Mouse (Mus musculus) ES-E14 (cell line): Measurements from ENCODE around the gene Nos1ap.

Experiments used
- CHD2 ChIP-seq: IDR thresholded peaks from 2 replicates; pipeline ENCODE4 v1.6.1; 2014; ENCODE audit warnings: mild to moderate bottlenecking, low read depth, low read length, inconsistent platforms
- HCFC1 ChIP-seq: IDR thresholded peaks from 2 replicates; pipeline ENCODE4 v1.6.1; 2012; ENCODE audit warnings: low read length, inconsistent platforms, borderline replicate concordance; ENCODE audit not compliant: insufficient read depth
- MAFK ChIP-seq: IDR thresholded peaks from 2 replicates; pipeline ENCODE4 v1.6.1; 2014; ENCODE audit warnings: mild to moderate bottlenecking, low read depth, low read length, inconsistent platforms; ENCODE audit not compliant: insufficient read depth
- ZC3H11A ChIP-seq: IDR thresholded peaks from 2 replicates; pipeline ENCODE4 v1.6.1; 2012; ENCODE audit warnings: low read depth, mild to moderate bottlenecking, inconsistent platforms, low read length, borderline replicate concordance
- ZNF384 ChIP-seq: IDR thresholded peaks from 2 replicates; pipeline ENCODE4 v1.6.1; 2012; ENCODE audit warnings: low read depth, low read length, inconsistent platforms

GRCm38 (mm10) chr1:170638941-170639340 lies 49.3 kb upstream of the Nos1ap start:
- no peak for TF ChIP-seq CHD2
- no peak for TF ChIP-seq ZC3H11A
- TF ChIP-seq HCFC1 = no peak
- no peak for TF ChIP-seq MAFK
- TF ChIP-seq ZNF384 = no peak
